Mouse (Mus musculus): ENCODE results near the gene Tgfbr3. TPM values are rescaled to one million over a fixed set of nuclear protein-coding genes. Genes with fewer than 3 reads are reported as not detected.

Tgfbr3 gene
- polyA plus RNA-seq, 1 experiment from 2014 or later, result 7.8 TPM

- WGBS, result 83% methylated on average over 7 of the region's 7 CpGs
- no peaks in the 10 kb centered on the region for H3K9me3 ChIP-seq (ENCODE audit: control insufficient read depth, low read length)
Observed at GRCm38 (mm10) chr5:107112656-107113275, 176.7 kb downstream of the Tgfbr3 start.

GRCm38 (mm10) chr5:107111802-107112201 lies 177.6 kb downstream of the Tgfbr3 start:
- ATAC-seq (ENCODE audit: low FRiP score), result no peak
- Histone ChIP-seq H3K4me1 (ENCODE audit: control insufficient read depth, insufficient read depth, low read length) (peaks cover 13% of the 10 kb centered on the region), H3K27ac (ENCODE audit: low read depth, low read length) (no peak overlapping the region), H3K36me3 (ENCODE audit: control insufficient read depth, insufficient read depth, low read length) (no peaks in the 10 kb centered on the region), H3K4me2 (no peak overlapping the region), H3K9me3 (ENCODE audit: control insufficient read depth, low read length) (no peaks in the 10 kb centered on the region), H3K27me3 (ENCODE audit: control insufficient read depth, insufficient read depth, low read length) (no peaks in the 10 kb centered on the region), H3K4me3 (ENCODE audit: low read depth, low read length) (no peak overlapping the region), H3K9ac (ENCODE audit: low read length) (no peak overlapping the region)
- 63% methylated on average over 3 of the region's 3 CpGs for WGBS
- DNase-seq (ENCODE audit: low spot score, missing footprints), result peak; percentile 87

More at GRCm38 (mm10) chr5:107112656-107113275, 176.7 kb downstream of the Tgfbr3 start:
- H3K9ac ChIP-seq (ENCODE audit: low read length), result no peak overlapping the region
- H3K4me1 ChIP-seq (ENCODE audit: control insufficient read depth, insufficient read depth, low read length), result peaks cover 13% of the 10 kb centered on the region
- no peak overlapping the region for H3K4me2 ChIP-seq
- H3K4me3 ChIP-seq (ENCODE audit: low read depth, low read length), result no peak overlapping the region
- no peaks in the 10 kb centered on the region for H3K36me3 ChIP-seq (ENCODE audit: control insufficient read depth, insufficient read depth, low read length)
- ATAC-seq (ENCODE audit: low FRiP score) (no peak), DNase-seq (ENCODE audit: low spot score, missing footprints) (no peak)
- no peaks in the 10 kb centered on the region for H3K27me3 ChIP-seq (ENCODE audit: control insufficient read depth, insufficient read depth, low read length)
- no peak overlapping the region for H3K27ac ChIP-seq (ENCODE audit: low read depth, low read length)

GRCm38 (mm10) chr5:107110880-107111520 lies 178.4 kb downstream of the Tgfbr3 start:
- DNase-seq (ENCODE audit: low spot score, missing footprints) (no peak), ATAC-seq (ENCODE audit: low FRiP score) (0 out of 2 replicates have a peak, but pooled peaks have one; percentile 43)
- H3K36me3 ChIP-seq (ENCODE audit: control insufficient read depth, insufficient read depth, low read length), result no peaks in the 10 kb centered on the region
- peaks cover 13% of the 10 kb centered on the region for H3K4me1 ChIP-seq (ENCODE audit: control insufficient read depth, insufficient read depth, low read length)
- WGBS, result 23% methylated on average over 7 of the region's 7 CpGs
- H3K9me3 ChIP-seq (ENCODE audit: control insufficient read depth, low read length), result no peaks in the 10 kb centered on the region
- peak overlapping the region; percentile 27; the same call in 1 of the 2 replicates for H3K27ac ChIP-seq (ENCODE audit: low read depth, low read length)
- H3K4me2 ChIP-seq, result no peak overlapping the region
- H3K4me3 ChIP-seq (ENCODE audit: low read depth, low read length), result no peak overlapping the region
- H3K9ac ChIP-seq (ENCODE audit: low read length), result no peak overlapping the region
- no peaks in the 10 kb centered on the region for H3K27me3 ChIP-seq (ENCODE audit: control insufficient read depth, insufficient read depth, low read length)

DNA sequence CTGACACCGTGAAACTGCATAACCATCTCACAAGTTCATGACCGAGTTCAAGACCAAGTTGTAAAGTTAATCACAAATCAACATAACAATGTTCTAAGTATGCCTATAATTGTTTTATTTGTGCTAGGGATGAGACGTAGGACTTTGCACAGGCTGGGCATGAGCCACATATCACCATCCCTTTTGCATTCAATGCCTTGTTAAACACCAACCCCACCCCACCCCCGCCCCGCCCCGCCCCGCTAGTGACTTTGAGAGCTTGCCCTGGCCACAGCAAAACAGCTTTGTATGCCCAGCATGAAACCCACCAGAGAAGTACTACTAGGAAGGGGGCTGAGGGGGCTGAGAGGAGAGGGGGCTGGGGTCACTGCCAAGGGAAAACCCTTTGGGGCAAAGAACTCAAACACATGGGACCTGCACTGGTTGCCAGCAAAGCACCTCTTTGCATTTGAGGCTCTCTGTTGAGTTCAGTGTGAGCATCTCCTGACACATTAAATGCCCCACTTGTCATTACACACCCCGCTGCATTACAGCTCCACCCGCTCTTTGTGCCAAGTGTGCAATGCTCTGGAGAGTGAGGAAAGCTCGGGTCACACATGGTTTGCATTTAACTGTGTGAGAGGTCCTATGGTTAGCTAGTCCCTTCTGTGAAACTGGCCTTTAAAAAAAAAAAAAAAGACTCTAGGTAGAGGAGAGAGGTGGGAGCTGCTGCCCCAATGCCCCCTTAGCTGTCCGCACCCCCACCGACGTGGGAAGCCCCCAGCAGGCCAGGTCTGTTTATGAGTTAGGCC lies 179.1 kb downstream of the Tgfbr3 start:
- no peak for DNase-seq (ENCODE audit: low spot score, missing footprints)
- 63% methylated on average over 13 of the region's 13 CpGs for WGBS
- H3K9ac ChIP-seq (ENCODE audit: low read length), result no peak overlapping the region

DNA sequence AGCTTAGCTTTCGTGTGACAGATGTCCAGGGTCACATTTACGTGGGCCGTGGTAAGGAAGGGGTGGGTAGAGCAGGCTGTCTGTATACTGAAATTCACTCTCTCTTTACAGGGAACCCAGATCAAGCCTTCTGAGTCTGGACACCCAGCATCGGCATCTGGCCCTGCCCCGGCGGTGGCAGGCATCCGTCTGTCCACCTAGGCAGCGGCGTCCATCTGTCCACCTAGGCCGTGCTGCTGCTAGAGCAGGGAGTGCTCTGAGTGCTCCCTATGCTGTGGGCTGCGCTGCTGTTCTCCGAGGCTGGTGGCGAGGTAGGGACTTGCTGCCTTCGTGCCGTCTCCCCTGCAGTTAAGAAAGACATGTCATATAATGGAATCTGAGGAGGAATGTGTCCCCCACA lies 180.0 kb downstream of the Tgfbr3 start:
- no peaks in the 10 kb centered on the region for H3K36me3 ChIP-seq (ENCODE audit: control insufficient read depth, insufficient read depth, low read length)
- H3K9ac ChIP-seq (ENCODE audit: low read length), result no peak overlapping the region
- H3K27me3 ChIP-seq (ENCODE audit: control insufficient read depth, insufficient read depth, low read length), result no peaks in the 10 kb centered on the region
- no peak overlapping the region for H3K27ac ChIP-seq (ENCODE audit: low read depth, low read length)
- H3K4me3 ChIP-seq (ENCODE audit: low read depth, low read length), result no peak overlapping the region
- H3K9me3 ChIP-seq (ENCODE audit: control insufficient read depth, low read length), result no peaks in the 10 kb centered on the region
- WGBS, result 67% methylated on average over 15 of the region's 15 CpGs
- DNase-seq (ENCODE audit: low spot score, missing footprints) (no peak), ATAC-seq (ENCODE audit: low FRiP score) (peak; percentile 23; the same call in 1 of the 2 replicates)
- H3K4me2 ChIP-seq, result no peak overlapping the region
- peaks cover 13% of the 10 kb centered on the region for H3K4me1 ChIP-seq (ENCODE audit: control insufficient read depth, insufficient read depth, low read length)

More for the DNA sequence above, 179.1 kb downstream of the Tgfbr3 start:
- peak; percentile 43; the same call in 1 of the 2 replicates for ATAC-seq (ENCODE audit: low FRiP score)
- Histone ChIP-seq H3K36me3 (ENCODE audit: control insufficient read depth, insufficient read depth, low read length) (no peaks in the 10 kb centered on the region), H3K9me3 (ENCODE audit: control insufficient read depth, low read length) (no peaks in the 10 kb centered on the region), H3K4me3 (ENCODE audit: low read depth, low read length) (no peak overlapping the region), H3K27ac (ENCODE audit: low read depth, low read length) (peak overlapping the region; percentile 27; the same call in 1 of the 2 replicates), H3K4me1 (ENCODE audit: control insufficient read depth, insufficient read depth, low read length) (peaks cover 13% of the 10 kb centered on the region), H3K27me3 (ENCODE audit: control insufficient read depth, insufficient read depth, low read length) (no peaks in the 10 kb centered on the region), H3K4me2 (no peak overlapping the region)

- Histone ChIP-seq H3K27me3 (ENCODE audit: control insufficient read depth, insufficient read depth, low read length) (no peaks in the 10 kb centered on the region), H3K27ac (ENCODE audit: low read depth, low read length) (no peak overlapping the region), H3K4me1 (ENCODE audit: control insufficient read depth, insufficient read depth, low read length) (peaks cover 13% of the 10 kb centered on the region), H3K9ac (ENCODE audit: low read length) (no peak overlapping the region), H3K36me3 (ENCODE audit: control insufficient read depth, insufficient read depth, low read length) (no peaks in the 10 kb centered on the region), H3K4me2 (no peak overlapping the region), H3K4me3 (ENCODE audit: low read depth, low read length) (no peak overlapping the region), H3K9me3 (ENCODE audit: control insufficient read depth, low read length) (no peaks in the 10 kb centered on the region)
- ATAC-seq (ENCODE audit: low FRiP score) (no peak), DNase-seq (ENCODE audit: low spot score, missing footprints) (no peak)
- 89% methylated on average over 12 of the region's 12 CpGs for WGBS
Observed at GRCm38 (mm10) chr5:107106793-107107192, 182.6 kb downstream of the Tgfbr3 start.

- H3K9me3 ChIP-seq (ENCODE audit: control insufficient read depth, low read length), result no peaks in the 10 kb centered on the region
- DNase-seq (ENCODE audit: low spot score, missing footprints) (no peak), ATAC-seq (ENCODE audit: low FRiP score) (no peak)
- peaks cover 11% of the 10 kb centered on the region for H3K4me1 ChIP-seq (ENCODE audit: control insufficient read depth, insufficient read depth, low read length)
- no peaks in the 10 kb centered on the region for H3K36me3 ChIP-seq (ENCODE audit: control insufficient read depth, insufficient read depth, low read length)
- no peak overlapping the region for H3K4me2 ChIP-seq
- H3K9ac ChIP-seq (ENCODE audit: low read length), result no peak overlapping the region
- H3K27me3 ChIP-seq (ENCODE audit: control insufficient read depth, insufficient read depth, low read length), result no peaks in the 10 kb centered on the region
- H3K4me3 ChIP-seq (ENCODE audit: low read depth, low read length), result no peak overlapping the region
- 79% methylated on average over 2 of the region's 2 CpGs for WGBS
- no peak overlapping the region for H3K27ac ChIP-seq (ENCODE audit: low read depth, low read length)
Observed at GRCm38 (mm10) chr5:107106139-107106538, 183.3 kb downstream of the Tgfbr3 start.

DNA sequence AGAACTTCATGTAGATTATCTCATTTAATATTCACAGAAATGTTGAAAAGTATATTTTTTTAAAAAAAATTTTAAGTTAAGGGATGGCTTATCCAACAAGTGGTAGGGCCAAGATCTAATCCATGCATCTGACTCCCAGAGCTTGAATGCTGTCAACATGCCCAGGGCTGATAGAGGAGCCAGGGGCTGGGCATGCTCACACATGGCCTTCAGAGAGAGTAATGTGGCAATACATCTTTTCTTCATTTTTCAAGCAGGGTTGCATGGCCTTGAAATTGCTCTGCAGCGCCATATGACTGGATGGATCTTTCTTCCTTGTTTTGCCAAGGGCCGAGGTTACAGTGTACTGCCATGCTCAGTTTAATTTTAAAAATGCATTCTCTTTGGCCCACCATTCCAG lies 185.8 kb downstream of the Tgfbr3 start:
- Histone ChIP-seq H3K4me1 (ENCODE audit: control insufficient read depth, insufficient read depth, low read length) (no peaks in the 10 kb centered on the region), H3K4me3 (ENCODE audit: low read depth, low read length) (no peak overlapping the region), H3K27ac (ENCODE audit: low read depth, low read length) (no peak overlapping the region), H3K9me3 (ENCODE audit: control insufficient read depth, low read length) (no peaks in the 10 kb centered on the region), H3K27me3 (ENCODE audit: control insufficient read depth, insufficient read depth, low read length) (no peaks in the 10 kb centered on the region), H3K9ac (ENCODE audit: low read length) (no peak overlapping the region), H3K36me3 (ENCODE audit: control insufficient read depth, insufficient read depth, low read length) (no peaks in the 10 kb centered on the region), H3K4me2 (no peak overlapping the region)
- DNase-seq (ENCODE audit: low spot score, missing footprints), result no peak
- WGBS, result 93% methylated on average over 2 of the region's 2 CpGs
- ATAC-seq (ENCODE audit: low FRiP score), result no peak

DNA sequence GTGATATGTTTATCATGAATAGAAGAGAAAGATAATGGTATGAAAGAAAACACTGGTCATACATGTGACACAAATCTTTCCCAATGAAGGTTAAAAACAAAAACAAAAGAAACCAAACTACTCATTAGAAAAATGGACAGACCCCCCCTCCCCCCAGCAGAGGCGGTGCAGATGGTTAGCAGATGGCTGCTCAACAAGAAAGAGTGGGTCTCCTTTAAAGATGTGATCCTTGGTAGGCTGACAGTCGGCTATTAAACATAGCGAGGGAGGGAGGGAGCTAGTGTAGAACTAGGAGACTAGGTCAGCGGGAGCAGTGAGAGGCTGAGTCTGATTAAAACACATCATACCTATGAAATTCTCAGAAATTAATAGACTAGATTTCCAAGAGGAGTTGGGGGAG lies 186.5 kb downstream of the Tgfbr3 start:
- Histone ChIP-seq H3K27me3 (ENCODE audit: control insufficient read depth, insufficient read depth, low read length) (no peaks in the 10 kb centered on the region), H3K9ac (ENCODE audit: low read length) (no peak overlapping the region), H3K36me3 (ENCODE audit: control insufficient read depth, insufficient read depth, low read length) (no peaks in the 10 kb centered on the region), H3K4me2 (no peak overlapping the region), H3K4me1 (ENCODE audit: control insufficient read depth, insufficient read depth, low read length) (no peaks in the 10 kb centered on the region), H3K9me3 (ENCODE audit: control insufficient read depth, low read length) (no peaks in the 10 kb centered on the region), H3K27ac (ENCODE audit: low read depth, low read length) (no peak overlapping the region), H3K4me3 (ENCODE audit: low read depth, low read length) (no peak overlapping the region)
- DNase-seq (ENCODE audit: low spot score, missing footprints) (no peak), ATAC-seq (ENCODE audit: low FRiP score) (no peak)
- WGBS, result 69% methylated on average over 4 of the region's 4 CpGs
